Mouse (Mus musculus) spleen, adult 2 months (tissue): Measurements from ENCODE around the gene Gm45208.

Source experiments
- CTCF ChIP-seq: fragments of 200-500 bp; IDR thresholded peaks from 2 replicates; pipeline ENCODE4 v1.5.1; 2011; ENCODE audit warnings: mild to moderate bottlenecking, inconsistent platforms; ENCODE audit not compliant: insufficient read depth, insufficient read length, insufficient replicate concordance; ENCODE audit errors: extremely low read depth
- POLR2A ChIP-seq: fragments of 200-500 bp; IDR thresholded peaks from 2 replicates; pipeline ENCODE4 v1.6.1; 2011; ENCODE audit warnings: low read depth, low read length, inconsistent platforms

DNA sequence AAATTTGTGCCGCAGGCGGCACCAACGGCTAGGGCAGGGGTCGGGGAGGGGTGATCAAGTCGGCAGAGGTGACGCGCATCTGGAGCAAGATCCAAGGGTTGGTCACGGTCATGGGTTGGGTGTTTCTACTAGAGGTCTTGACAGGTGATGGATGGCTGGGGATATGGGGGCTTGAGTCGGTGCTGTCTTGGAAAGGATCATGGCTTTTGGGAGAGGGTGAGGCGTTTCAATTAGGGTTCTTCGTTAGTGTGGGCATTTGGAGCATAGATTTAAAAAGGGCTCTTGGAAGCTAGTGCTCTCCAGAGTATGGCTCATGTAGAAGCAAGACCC is 202 bp downstream of the Gm45208 start:
- no peak for TF ChIP-seq CTCF
- TF ChIP-seq POLR2A, result no peak
